Mouse (Mus musculus): ENCODE measurements around the gene Naaa.

Naaa gene

GRCm38 (mm10) chr5:92210205-92210604, 67.8 kb downstream of the Naaa start:
- no peak for DNase-seq

Measured in kidney, postnatal 36 days (tissue).